9 mouse cellular contexts compared by ENCODE assay signal in the genomic region with DNA sequence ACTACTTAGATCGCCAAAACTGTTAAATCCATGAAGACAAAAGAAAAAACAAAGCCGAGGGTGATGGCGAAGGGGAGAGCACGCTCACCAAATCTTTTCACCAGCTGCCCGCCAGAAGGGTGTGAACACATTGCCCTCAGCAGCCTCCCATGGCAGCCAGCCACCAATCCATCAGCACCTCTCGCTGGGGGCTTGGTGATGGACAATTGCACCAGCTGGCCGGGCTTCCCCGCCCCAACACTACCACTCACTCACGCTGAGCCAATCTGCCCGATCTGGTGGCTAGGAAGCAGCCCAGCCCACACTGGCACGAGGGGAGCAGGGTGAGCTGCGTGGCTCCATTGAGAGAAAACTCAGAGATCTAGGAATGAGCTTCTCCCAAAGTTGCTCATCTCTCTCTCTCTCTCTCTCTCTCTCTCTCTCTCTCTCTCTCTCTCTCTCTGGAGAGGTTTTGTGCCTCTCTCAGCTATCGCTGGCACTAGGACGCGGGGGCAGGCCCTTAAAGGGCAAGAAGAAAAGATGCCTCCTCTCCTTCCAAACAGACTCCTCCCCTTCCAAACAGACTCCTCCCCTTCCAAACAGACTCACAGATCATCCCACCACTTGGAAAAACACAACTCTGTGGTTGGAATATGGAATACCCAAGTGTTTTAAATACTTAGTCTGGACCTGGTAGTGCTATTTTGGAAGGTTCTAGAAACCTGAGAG.
A peak's percentile ranks its signal among the peaks of the same experiment; 100 is the strongest.
DNase-seq lines count a peak whose midpoint lies in the region; ATAC-seq and TF ChIP-seq lines count a peak whose summit lies in the region.
"Had no signal": no experiment of that assay in that cellular context is flagged by ENCODE, and none has a peak within 500 bp of the region (broad histone marks: within the 10 kb centered on the region; RNA-seq: fewer than 3 reads in every experiment).

No protein-coding gene starts in this region.

- H3K9me3 ChIP-seq in hindbrain, postnatal 0 days (ENCODE audit: low read length), result no peaks in the 10 kb centered on the region

- no peaks in the 10 kb centered on the region; the same call in 1 of the 2 replicates for H3K4me1 ChIP-seq in lung, adult 2 months (ENCODE audit: control insufficient read depth, insufficient read depth, low read length)
- no peaks in the 10 kb centered on the region for H3K4me1 ChIP-seq in hindbrain, postnatal 0 days (ENCODE audit: insufficient read depth, low read length)

- H3K36me3 ChIP-seq in hindbrain, postnatal 0 days (ENCODE audit: insufficient read depth, low read length), result no peaks in the 10 kb centered on the region

- TF ChIP-seq POLR2A in lung, adult 2 months (IDR thresholded peaks at IDR 0.05; ENCODE audit: borderline replicate concordance, extremely low read depth, low read depth, low read length), result no peak

- ATAC-seq in hindbrain, postnatal 0 days, result peak; percentile 96

- WGBS in lung, adult 2 months, result 48% methylated on average over 15 of the region's 15 CpGs
- WGBS in hindbrain, postnatal 0 days, result 19% methylated on average over 15 of the region's 15 CpGs

- no peak overlapping the region for H3K4me2 ChIP-seq in hindbrain, postnatal 0 days (ENCODE audit: low read depth, low read length)

- no peak for TF ChIP-seq CTCF in lung, adult 2 months (IDR thresholded peaks at IDR 0.05; ENCODE audit: insufficient read depth, low read length)
- TF ChIP-seq CTCF in hindbrain, postnatal 0 days (IDR thresholded peaks at IDR 0.05; ENCODE audit: low read depth), result no peak

- peak; percentile 24 to 52 for DNase-seq in lung, adult 18-20 months
- DNase-seq in lung, adult 2 months, result no peak
- peak; percentile 31 to 60 for DNase-seq in frontal cortex, adult 2 months (ENCODE audit: extremely low spot score in 1 of 2, low spot score in 1 of 2)
- peak; percentile 92 for DNase-seq in hindbrain, postnatal 0 days (ENCODE audit: low spot score)
- DNase-seq in lung, postnatal 4 days, result peak; percentile 67 to 88
- no peak for DNase-seq in natural killer cell, adult 2 months (ENCODE audit: low spot score in 2 of 2)
- no peak for DNase-seq in thymus, postnatal 10 days (ENCODE audit: low spot score in 2 of 2)
- DNase-seq in urinary bladder, adult 2 months (ENCODE audit: low spot score), result no peak

- no peaks in the 10 kb centered on the region for H3K27me3 ChIP-seq in hindbrain, postnatal 0 days (ENCODE audit: insufficient read depth, low read length)
- H3K27me3 ChIP-seq: megakaryocyte, embryonic 14.5 days had no signal

- H3K27ac ChIP-seq in hindbrain, postnatal 0 days, result peak overlapping the region; percentile 67

- H3K9ac ChIP-seq in hindbrain, postnatal 0 days (replicated peaks; ENCODE audit: low read length), result no peak overlapping the region

- H3K4me3 ChIP-seq in lung, adult 2 months (replicated peaks; ENCODE audit: extremely low read depth, low read depth, low read length), result no peak overlapping the region
- no peak overlapping the region for H3K4me3 ChIP-seq in hindbrain, postnatal 0 days (ENCODE audit: low read length)
- H3K4me3 ChIP-seq: megakaryocyte, embryonic 14.5 days had no signal

Comparison
In these comparisons a context has a peak if more than half of its experiments do, and no peak if none do; other contexts are left out.
1. DNase-seq: peak in lung, adult 18-20 months (2 of 2), frontal cortex, adult 2 months (2 of 2), hindbrain, postnatal 0 days (single experiment) and lung, postnatal 4 days (2 of 2); none in lung, adult 2 months (single experiment), natural killer cell, adult 2 months (0 of 2), thymus, postnatal 10 days (0 of 2) and urinary bladder, adult 2 months (single experiment).